ENCODE assay signal across 12 mouse cellular contexts in the genomic region with DNA sequence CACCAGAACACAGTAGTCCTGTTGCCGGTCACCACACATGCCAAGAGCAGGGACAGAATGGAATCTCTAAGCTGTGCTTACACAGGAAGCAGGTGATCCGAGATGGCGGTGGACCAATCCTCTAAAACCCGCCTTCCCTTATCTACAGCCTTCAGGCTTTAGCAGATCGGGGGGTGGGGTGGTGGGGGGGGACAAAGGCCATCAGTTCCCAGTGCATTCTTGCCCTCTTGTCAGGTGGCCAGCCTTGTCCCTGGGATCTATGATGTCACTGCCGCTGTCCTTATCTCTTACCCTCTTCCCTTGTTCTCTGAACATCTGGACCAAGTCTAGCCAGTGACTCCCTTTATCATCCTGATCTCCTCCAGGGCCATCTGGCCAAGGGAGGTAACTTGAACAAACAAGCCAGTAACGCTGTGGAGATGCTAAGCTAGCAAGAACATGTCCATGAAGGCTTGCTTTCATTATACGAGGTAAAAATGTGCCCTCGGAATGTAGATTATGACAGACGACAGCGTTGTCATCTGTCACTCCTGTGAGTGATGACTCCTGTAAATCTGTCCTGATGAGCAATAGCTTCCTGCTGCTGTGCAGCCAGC. TPM values are rescaled to one million over a fixed set of nuclear protein-coding genes. Genes with fewer than 3 reads are reported as not detected.
DNase-seq lines count a peak whose midpoint lies in the region; ATAC-seq and TF ChIP-seq lines count a peak whose summit lies in the region.
"Had no signal": no experiment of that assay in that cellular context is flagged by ENCODE, and none has a peak within 500 bp of the region (broad histone marks: within the 10 kb centered on the region; RNA-seq: fewer than 3 reads in every experiment).

No protein-coding gene starts in this region.

- WGBS in heart, embryonic 14.5 days: 20% methylated on average over 11 of the region's 11 CpGs
- 13% methylated on average over 11 of the region's 11 CpGs for WGBS in liver, embryonic 12.5 days (ENCODE audit: insufficient replicate concordance)

- no peak overlapping the region for H3K9ac ChIP-seq in heart, embryonic 14.5 days (ENCODE audit: low read length)
- H3K9ac ChIP-seq in liver, embryonic 12.5 days: 0 out of 2 replicates have a peak overlapping the region, but pooled peaks have one; percentile 3
- H3K9ac ChIP-seq: embryonic facial prominence, embryonic 15.5 days; limb, embryonic 13.5 days; midbrain, embryonic 12.5 days had no signal

- H3K4me1 ChIP-seq in heart, embryonic 14.5 days (ENCODE audit: control insufficient read depth in 2 of 2, insufficient read depth in 2 of 2, low read length in 2 of 2): peaks cover 5 to 16% of the 10 kb centered on the region in 2 experiments
- H3K4me1 ChIP-seq in liver, embryonic 12.5 days: peaks cover 22% of the 10 kb centered on the region
- H3K4me1 ChIP-seq: embryonic facial prominence, embryonic 15.5 days; limb, embryonic 13.5 days had no signal

- intact Hi-C loops in left cerebral cortex, adult 2 months (cut with DNase I): no loop called here

- no peak overlapping the region for H3K4me3 ChIP-seq in heart, embryonic 14.5 days (ENCODE audit: control insufficient read depth in 1 of 2, insufficient read depth in 1 of 2, low read depth in 1 of 2, low read length in 2 of 2)
- 0 out of 2 replicates have a peak overlapping the region, but pooled peaks have one; percentile 2 for H3K4me3 ChIP-seq in liver, embryonic 12.5 days
- no peak overlapping the region for H3K4me3 ChIP-seq in left cerebral cortex, adult 2 months
- H3K4me3 ChIP-seq: embryonic facial prominence, embryonic 15.5 days; limb, embryonic 13.5 days; midbrain, embryonic 12.5 days had no signal

- H3K4me2 ChIP-seq in heart, embryonic 14.5 days (ENCODE audit: low read length): 0 out of 2 replicates have a peak overlapping the region, but pooled peaks have one; percentile 11
- peak overlapping the region; percentile 52 for H3K4me2 ChIP-seq in liver, embryonic 12.5 days
- H3K4me2 ChIP-seq: embryonic facial prominence, embryonic 15.5 days; limb, embryonic 13.5 days; midbrain, embryonic 12.5 days had no signal

- peaks cover 43% of the 10 kb centered on the region for H3K36me3 ChIP-seq in heart, embryonic 14.5 days (ENCODE audit: control insufficient read depth, insufficient read depth, low read length)
- H3K36me3 ChIP-seq in liver, embryonic 12.5 days: peaks cover 20% of the 10 kb centered on the region; the same call in 1 of the 2 replicates
- H3K36me3 ChIP-seq: midbrain, embryonic 12.5 days had no signal

- no peaks in the 10 kb centered on the region for H3K27me3 ChIP-seq in heart, embryonic 14.5 days (ENCODE audit: control insufficient read depth, insufficient read depth, low read length)
- no peaks in the 10 kb centered on the region for H3K27me3 ChIP-seq in liver, embryonic 12.5 days (replicated peaks)
- H3K27me3 ChIP-seq: embryonic facial prominence, embryonic 15.5 days; limb, embryonic 13.5 days; midbrain, embryonic 12.5 days had no signal

- no peak overlapping the region for H3K27ac ChIP-seq in heart, embryonic 14.5 days (replicated peaks in 1 of 2; ENCODE audit: control insufficient read depth in 1 of 2, insufficient read depth in 1 of 2, low read depth in 2 of 2, low read length in 2 of 2)
- H3K27ac ChIP-seq in liver, embryonic 12.5 days: peak overlapping the region; percentile 45; the same call in 1 of the 2 replicates
- no peak overlapping the region for H3K27ac ChIP-seq in left cerebral cortex, adult 2 months
- H3K27ac ChIP-seq: embryonic facial prominence, embryonic 15.5 days; limb, embryonic 13.5 days had no signal

- H3K9me3 ChIP-seq in heart, embryonic 14.5 days (ENCODE audit: control insufficient read depth, low read length): 0 out of 2 replicates have a peak, but pooled peaks cover 4% of the 10 kb centered on the region
- no peaks in the 10 kb centered on the region for H3K9me3 ChIP-seq in liver, embryonic 12.5 days (replicated peaks)
- H3K9me3 ChIP-seq: embryonic facial prominence, embryonic 15.5 days; limb, embryonic 13.5 days; midbrain, embryonic 12.5 days had no signal

- no peak for DNase-seq in heart, adult 9 months (ENCODE audit: low spot score in 2 of 2)
- DNase-seq in 416B (ENCODE audit: low read depth) (peak; percentile 92), MEL-GATA-1-ER (ENCODE audit: extremely low read depth, low read depth) (peak; percentile 58)
- DNase-seq in thymus, postnatal 36 days: no peak
- no peak for DNase-seq in lung, adult 18-20 months
- DNase-seq in left cerebral cortex, adult 2 months (ENCODE audit: extremely low spot score in 1 of 2, low spot score in 2 of 2): no peak
- DNase-seq: cerebellum, adult 9-11 months had no signal

- no peak for TF ChIP-seq CTCF in left cerebral cortex, adult 2 months (IDR thresholded peaks at IDR 0.05)

- peak; percentile 39; the same call in 1 of the 2 replicates for ATAC-seq in heart, embryonic 14.5 days (ENCODE audit: insufficient number of reproducible peaks, insufficient read depth, low FRiP score, low read depth)
- ATAC-seq in liver, embryonic 12.5 days: peak; percentile 82

RNA-seq across cellular contexts. Expression of a gene that starts 20.8 kb away (rescaled TPM):
- 49.8 and 55.5 TPM in 2 replicates for polyA plus RNA-seq in heart, embryonic 14.5 days (2014; fragmentation: Nextera tagmentation; extraction: Ambion mirVana)
- polyA plus RNA-seq in liver, embryonic 12.5 days (2016; fragmentation: Nextera tagmentation; extraction: Ambion mirVana): 18.5 and 20.1 TPM in 2 replicates
- total RNA-seq in left cerebral cortex, adult 2 months (2021): 10 to 100 TPM; 26.5 to 27.4 TPM

RNA-seq across cellular contexts. Expression of a gene that starts 33.4 kb away (rescaled TPM):
- 2.9 and 3.2 TPM in 2 replicates for polyA plus RNA-seq in heart, embryonic 14.5 days (2014; fragmentation: Nextera tagmentation; extraction: Ambion mirVana)
- polyA plus RNA-seq in liver, embryonic 12.5 days (2016; fragmentation: Nextera tagmentation; extraction: Ambion mirVana): 1.6 and 2.5 TPM in 2 replicates
- total RNA-seq in left cerebral cortex, adult 2 months (2021): 10 to 100 TPM; 35.7 to 37.3 TPM

RNA-seq across cellular contexts. Expression of a gene that starts 38.3 kb away (rescaled TPM):
- 17.9 and 20.0 TPM in 2 replicates for polyA plus RNA-seq in heart, embryonic 14.5 days (2014; fragmentation: Nextera tagmentation; extraction: Ambion mirVana)
- polyA plus RNA-seq in liver, embryonic 12.5 days (2016; fragmentation: Nextera tagmentation; extraction: Ambion mirVana): 7.4 and 7.7 TPM in 2 replicates
- 10 to 100 TPM; 22.0 to 22.3 TPM for total RNA-seq in left cerebral cortex, adult 2 months (2021)

RNA-seq across cellular contexts. Expression of a gene that starts 55.1 kb away (rescaled TPM):
- polyA plus RNA-seq in heart, embryonic 14.5 days (2014; fragmentation: Nextera tagmentation; extraction: Ambion mirVana): 1.6 and 1.8 TPM in 2 replicates
- polyA plus RNA-seq in liver, embryonic 12.5 days (2016; fragmentation: Nextera tagmentation; extraction: Ambion mirVana): 0.06 TPM in 1 of 2 replicates, not detected in the other
- not detected for total RNA-seq in left cerebral cortex, adult 2 months (2021)
- polyA plus RNA-seq: midbrain, embryonic 12.5 days had no signal

Comparison
In these comparisons a context has a peak if more than half of its experiments do, and no peak if none do; other contexts are left out.
1. DNase-seq: peak in 416B (single experiment) and MEL-GATA-1-ER (single experiment); none in heart, adult 9 months (0 of 2), thymus, postnatal 36 days (0 of 2), lung, adult 18-20 months (0 of 2) and left cerebral cortex, adult 2 months (0 of 2).